Mouse (Mus musculus): ENCODE measurements at regions not wholly inside any gene's neighbourhood (a gene's known extent, or its start where the extent isn't known, plus 50 kb on each side); places are given as distances from the start of the nearest gene placed in this dataset.

- TF ChIP-seq CTCF (IDR thresholded peaks at IDR 0.05; ENCODE audit: low read depth) = no peak
- TF ChIP-seq EP300 (IDR thresholded peaks at IDR 0.05; ENCODE audit: low read depth) = no peak
Observed at GRCm38 (mm10) chr12:110204246-110204989, 74.5 kb upstream of the Dio3 start.

Data from liver, postnatal 0 days (tissue).